Mouse (Mus musculus) forebrain, embryonic 11.5 days (tissue): ENCODE results near the gene Scrg1. TPM values are rescaled to one million over a fixed set of nuclear protein-coding genes. Genes with fewer than 3 reads are reported as not detected.
A peak's percentile ranks its signal among the peaks of the same experiment; 100 is the strongest.

Experiments used
- ATAC-seq: fragments of 200-750 bp; cut with Nextera tagmentation; replicated peaks from 2 replicates; pipeline ENCODE4 v1.8.0; 2017; ENCODE audit warnings: moderate TSS enrichment; ENCODE audit not compliant: low FRiP score
- DNase-seq: peaks from one replicate; pipeline ENCODE4 v3.0.0-alpha.2; 2017; ENCODE audit warnings: low spot score
- H3K27ac ChIP-seq: fragments of 300-500 bp; sonication (generic); 2 replicates; pipeline ENCODE4 v1.5.1; 2014; ENCODE audit warnings: low read depth, low read length
- H3K27me3 ChIP-seq: fragments of 300-500 bp; sonication (generic); 2 replicates; pipeline ENCODE4 v1.6.1; 2014; ENCODE audit warnings: mild to moderate bottlenecking, low read length, mixed read lengths; ENCODE audit not compliant: control insufficient read depth, insufficient read depth
- H3K36me3 ChIP-seq: fragments of 300-500 bp; sonication (generic); 2 replicates; pipeline ENCODE4 v1.6.1; 2014; ENCODE audit warnings: mild to moderate bottlenecking, low read length, moderate library complexity, mixed read lengths; ENCODE audit not compliant: control insufficient read depth, insufficient read depth
- H3K4me1 ChIP-seq: fragments of 300-500 bp; sonication (generic); replicated peaks from 2 replicates; pipeline ENCODE4 v1.6.1; 2014; ENCODE audit warnings: low read length, mixed read lengths; ENCODE audit not compliant: control insufficient read depth, insufficient read depth
- H3K4me2 ChIP-seq: fragments of 300-500 bp; sonication (generic); 2 replicates; pipeline ENCODE4 v1.6.1; 2014; ENCODE audit warnings: low read depth, mild to moderate bottlenecking, low read length, moderate library complexity, mixed read lengths; ENCODE audit not compliant: severe bottlenecking
- H3K4me3 ChIP-seq: fragments of 300-500 bp; sonication (generic); 2 replicates; pipeline ENCODE4 v1.5.1; 2014; ENCODE audit warnings: low read depth, low read length
- H3K9ac ChIP-seq: fragments of 300-500 bp; sonication (generic); 2 replicates; pipeline ENCODE4 v1.6.1; 2014; ENCODE audit warnings: low read length
- H3K9me3 ChIP-seq: fragments of 300-500 bp; sonication (generic); 2 replicates; pipeline ENCODE4 v1.6.1; 2016; ENCODE audit warnings: low read length, mixed read lengths; ENCODE audit not compliant: control insufficient read depth
- WGBS: fragments of 180-500 bp; shearing (Covaris S2); extraction: QIAGEN DNeasy Blood & Tissue Kit; methylation state at CpG from one replicate; pipeline ENCODE4 v1.1.7; 2014; 5-methylcytosine and 5-hydroxymethylcytosine counted together
- polyA plus RNA-seq: library from polyadenylated mRNA; unstranded; fragments of >200 nt; fragmentation: Nextera tagmentation; extraction: Ambion mirVana; gene quantifications from 2 replicates; pipeline ENCODE4 v1.2.1, GENCODE M21; 2014

Scrg1 gene
- polyA plus RNA-seq, 1 experiment from 2014 or later = not detected

- no peak for ATAC-seq
- 90% methylated on average over 3 of the region's 3 CpGs for WGBS
- peaks cover 5% of the 10 kb centered on the region; the same call in 1 of the 2 replicates for H3K36me3 ChIP-seq
Observed at GRCm38 (mm10) chr8:57517723-57518122, 62.0 kb downstream of the Scrg1 start.

GRCm38 (mm10) chr8:57520186-57520786 lies 64.6 kb downstream of the Scrg1 start:
- Histone ChIP-seq H3K4me3 (no peak overlapping the region), H3K4me2 (no peak overlapping the region), H3K27me3 (no peaks in the 10 kb centered on the region), H3K4me1 (no peaks in the 10 kb centered on the region), H3K36me3 (peaks cover 5% of the 10 kb centered on the region; the same call in 1 of the 2 replicates), H3K9me3 (no peaks in the 10 kb centered on the region), H3K27ac (no peak overlapping the region), H3K9ac (no peak overlapping the region)
- DNase-seq (no peak), ATAC-seq (no peak)
- 88% methylated on average over 12 of the region's 12 CpGs for WGBS

More at GRCm38 (mm10) chr8:57517723-57518122, 62.0 kb downstream of the Scrg1 start:
- Histone ChIP-seq H3K27ac (no peak overlapping the region), H3K27me3 (no peaks in the 10 kb centered on the region), H3K4me2 (no peak overlapping the region), H3K4me3 (no peak overlapping the region), H3K9ac (no peak overlapping the region), H3K4me1 (no peaks in the 10 kb centered on the region), H3K9me3 (no peaks in the 10 kb centered on the region)
- DNase-seq = peak; percentile 45

Other genes with a start within 250 kb of the Scrg1 start
- gene Hand2, start 134.9 kb upstream of the Scrg1 start, polyA plus RNA-seq = not detected in 2 replicates
- gene Sap30, start 31.9 kb downstream of the Scrg1 start, polyA plus RNA-seq = 131 and 140 TPM in 2 replicates
- gene Hmgb2, start 56.0 kb downstream of the Scrg1 start, polyA plus RNA-seq = 626 and 749 TPM in 2 replicates
- 19.5 and 19.6 TPM in 2 replicates for gene Galnt7, start 197.1 kb downstream of the Scrg1 start, polyA plus RNA-seq